Mouse (Mus musculus) mouse trophoblast stem cell (cell line): Measurements from ENCODE around the gene Thada.
"Not testable (repeated sequence)": the region's sequence is repeated elsewhere in the genome, so short reads cannot be mapped to it uniquely, and the experiment has no call there.

Source experiments
- in situ Hi-C, 2 experiments: fragments of 300-500 bp; cut with MseI, MboI; formaldehyde crosslinking; loops; 2 replicates in 1 of 2; 3 replicates in 1 of 2; pipeline ENCODE4 v1.15.1; 2025

Thada gene

DNA sequence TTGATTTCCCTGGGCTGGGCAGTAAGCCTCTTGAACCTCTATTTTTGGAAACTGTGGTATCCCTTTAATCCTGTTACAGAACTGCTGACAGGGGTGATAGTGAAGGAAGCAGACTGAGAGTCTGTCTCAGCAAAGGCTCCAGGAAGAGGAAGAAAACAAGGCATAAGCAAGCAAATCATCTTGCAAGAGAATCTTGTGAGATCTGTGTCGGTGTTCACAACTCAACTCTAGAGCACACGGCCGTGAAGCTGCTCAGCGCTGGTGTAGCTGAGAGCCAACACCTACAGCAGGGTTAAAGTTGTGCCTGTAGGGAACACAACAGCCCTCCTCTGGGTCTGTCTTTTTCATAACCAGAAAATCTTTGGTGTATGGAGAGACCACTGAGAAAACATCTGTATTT lies 172.8 kb downstream of the Thada start:
- in situ Hi-C loops: no loop called here

DNA sequence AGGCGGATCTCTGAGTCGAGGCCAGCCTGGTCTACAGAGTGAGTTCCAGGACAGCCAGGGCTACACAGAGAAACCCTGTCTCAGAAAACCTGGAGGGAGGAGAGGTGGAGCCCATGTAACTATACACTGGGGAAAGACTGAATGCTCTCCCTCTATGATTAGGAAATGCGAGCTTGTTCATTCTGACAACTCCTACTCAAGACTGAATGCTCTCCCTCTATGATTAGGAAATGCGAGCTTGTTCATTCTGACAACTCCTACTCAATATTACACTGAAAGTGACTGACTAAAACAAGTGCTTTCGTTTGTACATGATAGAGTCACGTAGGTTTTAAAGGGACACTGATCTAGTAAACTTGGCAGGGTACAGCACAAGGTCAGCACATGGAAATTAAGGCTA lies 174.8 kb downstream of the Thada start:
- in situ Hi-C loops: not testable (repeated sequence)

DNA sequence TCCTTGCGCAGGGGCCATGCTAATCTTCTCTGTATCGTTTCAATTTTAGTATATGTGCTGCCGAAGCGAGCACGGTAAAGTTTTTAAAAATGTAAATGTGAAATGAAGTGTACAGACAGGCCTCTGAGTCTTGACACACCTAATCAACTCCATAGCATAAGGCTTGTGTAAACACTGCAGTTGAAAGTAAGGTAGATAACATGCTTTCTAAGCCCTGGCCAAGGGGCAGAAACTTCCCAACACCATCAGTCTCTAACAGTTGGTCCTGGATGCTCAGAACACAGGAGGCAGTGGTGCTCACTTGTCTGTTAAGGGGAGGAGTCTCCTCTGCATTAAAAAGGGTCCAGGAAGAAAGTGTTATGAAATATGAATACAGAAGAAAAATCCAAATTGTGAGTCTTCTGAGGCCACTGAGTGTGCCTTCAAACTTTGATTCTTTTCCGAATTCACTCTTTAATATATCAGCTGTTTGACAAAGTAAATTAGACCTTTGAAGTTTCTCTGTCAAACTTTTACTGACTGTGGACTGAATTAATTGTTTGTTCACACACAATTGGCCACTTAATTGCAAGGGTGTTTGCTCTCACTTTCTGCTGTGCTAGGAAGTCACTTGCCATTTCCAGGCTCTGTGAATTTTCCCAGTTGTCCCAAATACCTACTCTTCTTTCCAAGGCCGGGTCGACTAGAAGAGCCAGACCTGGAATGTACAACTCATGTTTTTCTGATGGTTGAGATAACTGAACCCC lies 178.2 kb downstream of the Thada start:
- in situ Hi-C loops: no loop called here

DNA sequence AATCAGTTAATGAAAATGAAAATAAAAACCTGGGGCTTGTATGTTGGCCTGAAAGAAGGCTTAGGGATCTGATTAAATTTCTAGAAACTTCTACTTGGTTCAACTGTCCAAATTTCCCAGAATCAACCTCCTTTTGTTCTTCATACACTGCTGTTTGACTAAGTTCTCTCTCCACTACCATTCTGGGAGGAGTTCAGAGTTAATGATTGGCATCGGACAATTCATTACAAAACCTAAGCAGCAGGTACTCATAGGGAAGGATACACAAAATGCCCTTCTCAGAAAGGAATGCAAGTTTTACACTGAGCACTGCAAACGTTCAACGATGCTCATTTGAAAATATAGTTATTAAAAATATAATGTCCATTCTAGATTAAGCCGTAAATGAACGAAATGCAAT lies 179.5 kb downstream of the Thada start:
- in situ Hi-C loops: no loop called here

GRCm38 (mm10) chr17:84282388-84283280 lies 183.4 kb downstream of the Thada start:
- in situ Hi-C loops: no loop called here

DNA sequence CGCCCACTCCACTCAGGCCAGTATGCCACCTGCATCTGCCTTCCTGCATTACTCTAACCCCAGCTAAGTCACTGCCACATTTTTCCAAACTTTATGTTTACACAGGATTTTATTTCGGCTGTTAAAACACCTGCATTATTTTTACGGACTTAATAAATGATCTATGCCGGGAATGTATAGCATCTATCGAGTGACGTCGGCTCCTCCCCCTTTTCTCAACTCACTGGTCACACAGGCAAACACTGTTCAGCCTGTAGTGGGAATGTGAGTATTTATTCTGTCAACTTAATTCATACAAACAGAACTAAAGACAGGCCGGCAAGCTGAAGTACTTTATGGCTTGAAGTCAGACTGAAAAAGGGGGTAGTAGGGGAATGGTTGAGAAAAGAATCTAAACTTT lies 187.0 kb downstream of the Thada start:
- in situ Hi-C loops: no loop called here

DNA sequence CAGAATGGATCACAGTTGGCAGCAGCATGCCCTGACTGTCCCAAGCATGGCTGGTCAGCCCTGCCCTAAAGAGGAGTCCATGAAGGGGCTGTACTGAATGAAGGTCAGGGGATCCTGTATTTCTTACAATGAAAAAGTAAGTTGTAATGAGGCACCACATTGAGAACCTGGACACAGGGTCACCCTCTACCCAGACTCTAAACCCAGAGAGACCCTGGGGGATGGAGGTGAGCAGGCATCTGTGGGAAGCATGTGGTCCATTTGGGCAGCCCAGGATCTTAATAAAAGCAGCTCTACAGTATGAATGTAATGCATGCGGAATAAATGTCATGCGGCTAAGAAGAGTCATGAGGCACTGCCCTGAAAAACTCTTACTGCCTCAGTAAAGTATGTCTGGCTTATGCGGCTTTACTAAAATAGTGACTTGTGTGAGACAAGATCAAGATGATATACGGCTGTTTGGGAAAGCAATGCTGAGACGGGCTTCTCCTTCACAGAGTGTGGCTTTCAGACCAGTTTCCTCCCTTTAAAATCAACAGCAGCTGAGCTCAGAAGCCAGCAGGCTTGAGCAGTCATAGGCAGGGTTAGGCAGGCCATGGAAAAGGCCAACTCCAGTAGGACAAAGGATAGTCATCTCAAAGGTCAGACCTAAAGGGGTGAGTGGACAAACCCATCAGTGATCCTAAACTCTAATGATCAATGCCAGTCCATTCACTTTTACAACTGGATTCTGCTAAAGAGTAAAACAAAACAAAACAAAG lies 187.6 kb downstream of the Thada start:
- in situ Hi-C loops: no loop called here

GRCm38 (mm10) chr17:84274999-84275398 lies 191.0 kb downstream of the Thada start:
- in situ Hi-C loops: no loop called here

DNA sequence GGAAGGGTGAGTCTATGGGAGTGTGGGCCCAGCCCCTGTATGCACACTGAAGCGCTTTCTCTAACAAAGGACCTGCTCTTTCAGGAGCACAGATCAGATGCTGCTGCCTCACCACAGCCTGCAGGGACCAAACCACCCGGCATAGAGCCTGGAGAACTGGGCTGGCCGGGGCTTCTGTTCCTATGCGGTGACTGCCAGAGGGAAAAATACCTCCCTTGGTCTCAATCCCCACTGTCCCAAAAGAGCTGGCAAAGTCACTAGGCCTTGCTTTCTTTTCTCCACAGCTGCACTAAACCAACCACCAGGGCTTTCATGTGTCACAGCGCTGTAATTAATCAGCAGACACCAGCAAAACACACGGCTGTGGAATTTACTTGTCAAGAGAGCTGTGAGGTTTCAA lies 191.8 kb downstream of the Thada start:
- in situ Hi-C loops: no loop called here

GRCm38 (mm10) chr17:84272557-84273261 lies 193.3 kb downstream of the Thada start:
- in situ Hi-C loops: no loop called here

GRCm38 (mm10) chr17:84271566-84272202 lies 194.3 kb downstream of the Thada start:
- in situ Hi-C loops: no loop called here

- in situ Hi-C loops: no loop called here
These were observed 196.3 kb downstream of the Thada start for GRCm38 (mm10) chr17:84269722-84270121.

DNA sequence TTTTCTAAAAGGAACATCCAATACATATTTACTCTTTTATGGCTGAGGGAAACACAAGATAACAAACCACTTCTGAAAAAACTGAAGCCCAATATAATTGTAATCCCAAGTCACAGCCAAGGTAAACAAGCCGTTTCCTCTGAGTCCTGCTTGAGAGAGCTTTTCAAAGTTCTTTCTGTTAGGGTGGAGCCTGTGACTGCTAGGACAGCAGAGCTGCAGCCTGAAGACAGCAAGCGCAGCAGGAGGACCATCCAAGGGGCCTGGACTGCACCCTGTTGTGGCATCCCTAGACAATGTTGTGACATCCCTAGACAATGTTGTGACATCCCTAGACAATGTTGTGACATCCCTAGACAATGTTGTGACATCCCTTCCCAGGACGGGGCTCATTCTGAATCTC lies 197.6 kb downstream of the Thada start:
- in situ Hi-C loops: no loop called here

DNA sequence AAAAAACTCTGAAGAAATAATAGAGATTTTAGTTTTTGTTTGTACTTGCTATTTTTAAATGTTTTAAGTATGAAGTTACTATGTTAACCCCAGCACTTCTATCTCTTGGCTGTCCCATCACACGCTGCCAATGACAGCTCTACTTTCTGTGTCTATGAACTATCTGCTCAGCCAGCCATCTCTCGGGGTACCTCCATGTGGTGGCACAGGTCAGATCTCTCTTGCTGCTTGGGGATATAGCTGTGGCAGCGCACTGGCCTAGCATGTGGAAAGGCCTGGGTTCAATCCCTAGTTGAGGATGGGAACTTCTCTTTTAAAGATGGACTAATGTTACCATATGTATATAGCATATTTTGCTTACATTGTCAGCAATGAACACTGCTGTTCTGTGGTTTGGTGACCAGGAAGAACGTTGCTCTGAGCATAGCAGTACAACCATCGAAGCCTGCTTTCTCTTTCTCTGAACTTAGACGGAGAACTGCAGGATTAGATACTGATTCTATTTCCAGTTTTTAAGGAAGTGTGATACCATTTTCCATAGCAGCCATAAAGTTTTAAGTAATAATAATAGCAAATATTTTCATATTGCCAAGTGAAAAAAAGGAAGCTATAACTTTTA lies 198.4 kb downstream of the Thada start:
- in situ Hi-C loops: no loop called here

DNA sequence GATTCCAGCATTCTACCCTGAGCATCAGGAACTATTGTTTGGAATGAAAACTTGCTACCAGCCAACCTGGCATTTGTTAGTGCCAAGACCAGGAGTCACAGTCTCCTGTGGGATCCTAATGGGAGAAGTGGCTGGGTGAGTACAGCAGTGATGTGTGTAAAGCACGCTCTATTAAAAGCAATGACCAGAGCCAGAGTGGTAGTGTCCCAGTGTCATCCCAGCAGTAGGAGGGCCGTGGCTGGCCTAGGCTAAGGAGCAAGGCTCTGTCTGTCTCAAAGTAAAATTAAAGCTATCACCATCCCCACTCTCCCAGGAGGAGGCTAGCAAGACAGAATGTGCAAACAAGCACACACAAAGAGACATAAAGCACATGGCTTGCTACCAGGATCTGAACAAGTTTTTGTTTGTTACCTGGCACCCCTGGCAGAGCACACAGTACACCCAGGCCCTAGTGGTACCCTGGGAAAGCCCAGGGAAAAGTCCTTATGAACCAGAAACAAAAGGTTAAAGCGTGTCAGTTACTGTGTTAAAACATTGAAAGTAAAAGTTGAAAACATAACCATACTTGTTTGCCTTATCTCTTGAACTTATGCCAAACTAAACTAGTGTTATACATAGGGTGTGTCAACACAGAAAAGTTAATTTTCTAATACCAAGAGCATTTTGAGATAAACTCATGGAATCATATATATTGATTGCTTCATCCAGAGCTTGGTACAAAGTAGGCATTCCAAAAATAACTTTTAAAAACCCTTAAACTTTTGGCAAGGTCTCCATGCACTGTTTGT lies 199.7 kb downstream of the Thada start:
- in situ Hi-C loops: no loop called here

DNA sequence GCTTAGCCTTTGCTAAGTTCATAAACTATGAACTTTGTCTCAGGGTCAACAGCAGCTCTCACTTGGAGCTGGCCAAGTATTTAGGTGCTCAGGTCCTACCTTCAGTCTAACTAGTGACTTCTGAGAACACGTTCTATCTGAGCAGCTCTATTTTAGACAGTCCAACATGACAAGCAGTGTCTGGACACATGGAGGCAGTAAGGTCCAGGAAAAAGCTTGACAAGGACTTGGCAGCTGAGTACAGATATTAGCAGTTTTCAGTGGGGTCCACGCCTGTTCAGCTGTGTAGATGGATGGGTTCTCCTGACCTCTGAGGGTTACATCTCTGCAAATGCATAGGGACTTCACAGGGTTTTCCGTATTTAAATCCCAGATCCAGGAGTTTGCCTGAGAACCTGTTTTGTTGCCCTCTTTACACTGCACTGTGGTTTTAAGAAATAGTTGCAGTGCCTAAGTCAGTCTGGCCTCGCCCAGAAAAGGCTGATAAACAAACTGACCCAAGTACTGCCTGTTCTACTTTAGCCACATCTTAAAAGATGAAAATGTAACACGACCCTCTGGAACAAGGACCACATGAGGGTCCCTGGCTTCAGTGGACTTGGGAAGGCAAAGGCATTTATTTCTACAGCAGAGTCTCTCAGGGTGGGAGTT lies 200.4 kb downstream of the Thada start:
- in situ Hi-C loops: no loop called here

- in situ Hi-C loops: no loop called here
These were observed 201.7 kb downstream of the Thada start for GRCm38 (mm10) chr17:84264305-84264704.

DNA sequence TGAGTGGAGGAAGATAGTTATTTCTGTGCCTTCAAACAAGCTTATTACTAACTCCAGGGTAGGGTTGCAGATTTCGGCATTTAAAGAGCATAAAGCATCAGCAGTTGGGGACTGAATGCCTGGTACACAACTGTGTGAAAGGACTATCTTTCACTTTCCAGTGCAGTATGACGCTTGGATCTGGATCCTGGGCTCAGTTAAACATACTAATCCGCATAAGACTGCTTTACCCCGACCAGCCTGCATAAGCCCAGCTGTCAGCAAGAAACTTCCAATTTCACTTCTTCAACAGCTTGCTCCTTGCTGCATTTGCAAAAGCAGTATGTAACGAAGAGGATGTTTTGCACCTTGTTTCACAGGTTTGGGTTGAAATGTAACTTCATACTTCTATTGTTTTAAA lies 202.4 kb downstream of the Thada start:
- in situ Hi-C loops: no loop called here

- in situ Hi-C loops: no loop called here
These were observed 203.6 kb downstream of the Thada start for GRCm38 (mm10) chr17:84262325-84262979.
